Mouse (Mus musculus) CH12.LX (cell line): ENCODE data around the gene Phf1. TPM values are rescaled to one million over a fixed set of nuclear protein-coding genes. Genes with fewer than 3 reads are reported as not detected.
A peak's percentile ranks its signal among the peaks of the same experiment; 100 is the strongest.

ENCODE experiments used
- DNase-seq: peaks from one replicate; pipeline ENCODE4 v3.0.0-alpha.2; 2013; ENCODE audit errors: extremely low read depth
- H3K27ac ChIP-seq: 2 replicates; pipeline ENCODE4 v1.5.1; 2012; ENCODE audit warnings: low read depth, mild to moderate bottlenecking, control low read depth, moderate library complexity; ENCODE audit not compliant: insufficient read depth
- H3K27me3 ChIP-seq: replicated peaks from 2 replicates; pipeline ENCODE3; 2012; ENCODE audit warnings: inconsistent platforms
- H3K36me3 ChIP-seq, 2 experiments: replicated peaks in 1 of 2; 2 replicates each; pipeline versions ENCODE3 to v1.6.1; 2012; ENCODE audit warnings: inconsistent platforms in 1 of 2, low read length in 1 of 2, mild to moderate bottlenecking in 1 of 2, mixed read lengths in 1 of 2, moderate library complexity in 1 of 2; ENCODE audit not compliant: control insufficient read depth in 1 of 2, insufficient read depth in 1 of 2
- H3K4me1 ChIP-seq, 2 experiments: 2 replicates each; pipeline ENCODE4 v1.6.1; 2012; ENCODE audit warnings: inconsistent platforms in 1 of 2, moderate library complexity in 1 of 2; ENCODE audit not compliant: insufficient read depth in 2 of 2, control insufficient read depth in 1 of 2
- H3K4me2 ChIP-seq: 2 replicates; pipeline ENCODE4 v1.6.1; 2012; ENCODE audit warnings: low read depth, mild to moderate bottlenecking, control low read depth; ENCODE audit not compliant: poor library complexity, insufficient read depth, severe bottlenecking
- H3K4me3 ChIP-seq, 3 experiments: fragments of 150-350 bp in 1 of 3; sonication (generic) in 1 of 3; replicated peaks in 1 of 3; 2 replicates each; pipeline versions ENCODE3 to v1.5.1; 2011 to 2012; ENCODE audit warnings: low read depth in 2 of 3, low read length in 2 of 3, mild to moderate bottlenecking in 2 of 3, moderate library complexity in 2 of 3, control low read depth in 1 of 3, improper control_type of control experiment in 1 of 3, inconsistent platforms in 1 of 3, mixed read lengths in 1 of 3; ENCODE audit not compliant: poor library complexity in 1 of 3
- H3K79me2 ChIP-seq: replicated peaks from 2 replicates; pipeline ENCODE4 v1.6.1; 2012; ENCODE audit warnings: mild to moderate bottlenecking, moderate library complexity; ENCODE audit not compliant: control insufficient read depth, poor library complexity, insufficient read depth, severe bottlenecking; ENCODE audit errors: extremely low read depth
- H3K9ac ChIP-seq: 2 replicates; pipeline ENCODE4 v1.6.1; 2012; ENCODE audit warnings: low read depth, mild to moderate bottlenecking, control low read depth, moderate library complexity; ENCODE audit not compliant: insufficient read depth
- H3K9me3 ChIP-seq: replicated peaks from 2 replicates; pipeline ENCODE3; 2012; ENCODE audit warnings: low read length, inconsistent platforms, mixed read lengths
- BHLHE40 ChIP-seq: IDR thresholded peaks from 2 replicates; pipeline ENCODE4 v1.6.1; 2011; ENCODE audit warnings: mild to moderate bottlenecking, low read depth, low read length, improper control_type of control experiment
- CHD1 ChIP-seq: IDR thresholded peaks from 2 replicates; pipeline ENCODE4 v1.6.1; 2012; ENCODE audit warnings: low read depth, low read length, improper control_type of control experiment, inconsistent platforms
- E2F4 ChIP-seq: IDR thresholded peaks from 2 replicates; pipeline ENCODE4 v1.6.1; 2011; ENCODE audit warnings: low read depth, low read length, improper control_type of control experiment; ENCODE audit not compliant: insufficient replicate concordance
- ELF1 ChIP-seq: IDR thresholded peaks from 2 replicates; pipeline ENCODE4 v1.6.1; 2014; ENCODE audit warnings: low read depth, mild to moderate bottlenecking, inconsistent platforms, low read length, improper control_type of control experiment
- ETS1 ChIP-seq: conservative IDR thresholded peaks from 2 replicates; pipeline ENCODE4 v1.6.1; 2012; ENCODE audit warnings: low read depth, mild to moderate bottlenecking, inconsistent platforms, low read length, improper control_type of control experiment, moderate library complexity
- HCFC1 ChIP-seq: IDR thresholded peaks from 2 replicates; pipeline ENCODE4 v1.6.1; 2012; ENCODE audit warnings: low read depth, mild to moderate bottlenecking, inconsistent platforms, low read length, improper control_type of control experiment
- JUND ChIP-seq: conservative IDR thresholded peaks from 2 replicates; pipeline ENCODE4 v1.6.1; 2011; ENCODE audit warnings: low read depth, low read length, improper control_type of control experiment
- KAT2A ChIP-seq: IDR thresholded peaks from 2 replicates; pipeline ENCODE4 v1.6.1; 2012; ENCODE audit warnings: low read length, improper control_type of control experiment, inconsistent platforms; ENCODE audit not compliant: insufficient replicate concordance
- MAFK ChIP-seq: IDR thresholded peaks from 2 replicates; pipeline ENCODE4 v1.6.1; 2011; ENCODE audit warnings: low read length, improper control_type of control experiment; ENCODE audit not compliant: insufficient replicate concordance
- MAX ChIP-seq: IDR thresholded peaks from 2 replicates; pipeline ENCODE4 v1.6.1; 2011; ENCODE audit warnings: low read length, improper control_type of control experiment
- MAZ ChIP-seq: IDR thresholded peaks from 2 replicates; pipeline ENCODE4 v1.6.1; 2012; ENCODE audit warnings: low read depth, mild to moderate bottlenecking, inconsistent platforms, low read length, improper control_type of control experiment, moderate library complexity
- MEF2A ChIP-seq: IDR thresholded peaks from 2 replicates; pipeline ENCODE4 v1.6.1; 2014; ENCODE audit warnings: low read depth, mild to moderate bottlenecking, inconsistent platforms, low read length, improper control_type of control experiment, borderline replicate concordance
- MXI1 ChIP-seq: IDR thresholded peaks from 2 replicates; pipeline ENCODE4 v1.6.1; 2011; ENCODE audit warnings: mild to moderate bottlenecking, low read depth, low read length, improper control_type of control experiment
- MYC ChIP-seq: IDR thresholded peaks from 2 replicates; pipeline ENCODE4 v1.6.1; 2011; ENCODE audit warnings: low read depth, mild to moderate bottlenecking, improper control_type of control experiment, low read length
- NELFE ChIP-seq: IDR thresholded peaks from 2 replicates; pipeline ENCODE4 v1.6.1; 2011; ENCODE audit warnings: low read depth, low read length, improper control_type of control experiment
- NRF1 ChIP-seq: IDR thresholded peaks from 2 replicates; pipeline ENCODE4 v1.6.1; 2014; ENCODE audit warnings: low read depth, mild to moderate bottlenecking, inconsistent platforms, low read length, improper control_type of control experiment, moderate library complexity
- PAX5 ChIP-seq: IDR thresholded peaks from 2 replicates; pipeline ENCODE4 v1.6.1; 2012; ENCODE audit warnings: low read length, inconsistent platforms, mixed read lengths
- POLR2A ChIP-seq: IDR thresholded peaks from 2 replicates; pipeline ENCODE4 v1.6.1; 2011; ENCODE audit warnings: low read depth, mild to moderate bottlenecking, improper control_type of control experiment, low read length
- POLR2AphosphoS2 ChIP-seq: IDR thresholded peaks from 2 replicates; pipeline ENCODE4 v1.6.1; 2011; ENCODE audit warnings: low read depth, low read length, improper control_type of control experiment
- RAD21 ChIP-seq: IDR thresholded peaks from 2 replicates; pipeline ENCODE4 v1.6.1; 2011; ENCODE audit warnings: low read depth, mild to moderate bottlenecking, low read length, improper control_type of control experiment, moderate library complexity
- SIN3A ChIP-seq: IDR thresholded peaks from 2 replicates; pipeline ENCODE4 v1.6.1; 2012; ENCODE audit warnings: low read length, improper control_type of control experiment, inconsistent platforms
- TBP ChIP-seq: conservative IDR thresholded peaks from 2 replicates; pipeline ENCODE4 v1.6.1; 2011; ENCODE audit warnings: low read depth, low read length, improper control_type of control experiment
- TCF12 ChIP-seq: IDR thresholded peaks from 2 replicates; pipeline ENCODE4 v1.6.1; 2014; ENCODE audit warnings: low read depth, mild to moderate bottlenecking, inconsistent platforms, low read length, improper control_type of control experiment
- UBTF ChIP-seq: IDR thresholded peaks from 2 replicates; pipeline ENCODE4 v1.6.1; 2012; ENCODE audit warnings: low read depth, mild to moderate bottlenecking, inconsistent platforms, low read length, improper control_type of control experiment, moderate library complexity
- USF1 ChIP-seq: IDR thresholded peaks from 2 replicates; pipeline ENCODE4 v1.6.1; 2014; ENCODE audit warnings: low read depth, mild to moderate bottlenecking, inconsistent platforms, low read length, improper control_type of control experiment
- USF2 ChIP-seq: conservative IDR thresholded peaks from 2 replicates; pipeline ENCODE4 v1.6.1; 2011; ENCODE audit warnings: low read depth, low read length, improper control_type of control experiment
- ZC3H11A ChIP-seq: IDR thresholded peaks from 2 replicates; pipeline ENCODE4 v1.6.1; 2012; ENCODE audit warnings: low read depth, mild to moderate bottlenecking, inconsistent platforms, low read length, improper control_type of control experiment
- ZKSCAN1 ChIP-seq: IDR thresholded peaks from 2 replicates; pipeline ENCODE4 v1.6.1; 2012; ENCODE audit warnings: low read depth, inconsistent platforms, low read length, improper control_type of control experiment, borderline replicate concordance
- ZMIZ1 ChIP-seq: IDR thresholded peaks from 2 replicates; pipeline ENCODE4 v1.6.1; 2012; ENCODE audit warnings: low read depth, mild to moderate bottlenecking, inconsistent platforms, low read length, improper control_type of control experiment
- ZNF384 ChIP-seq: IDR thresholded peaks from 2 replicates; pipeline ENCODE4 v1.6.1; 2012; ENCODE audit warnings: low read depth, low read length, improper control_type of control experiment, inconsistent platforms
- dilution Hi-C: fragments of 300-500 bp; cut with MboI; formaldehyde crosslinking; loops from 2 replicates; pipeline ENCODE4 v1.14.3; 2020; ENCODE audit warnings: low sequenced_read_pairs; ENCODE audit not compliant: extremely low pct_unique_long_range_greater_than_20kb, extremely low pct_ligation_motif_present
- in situ Hi-C: fragments of 300-500 bp; cut with MboI; formaldehyde crosslinking; loops from 3 replicates; pipeline ENCODE4 v1.14.3; 2019; ENCODE audit warnings: low sequenced_read_pairs, low pct_ligation_motif_present, low pct_unique_long_range_greater_than_20kb, mixed read lengths
- polyA plus RNA-seq: library from polyadenylated mRNA; unstranded; fragments of >175 nt; gene quantifications from 2 replicates; pipeline ENCODE4 v1.2.1, GENCODE M21; 2012; ENCODE audit warnings: low read depth; ENCODE audit not compliant: insufficient read length
- total RNA-seq, 2 experiments: library from RNA; depleted of rRNA; stranded (reverse); fragments of 300-350 nt in 1 of 2; fragments of >200 nt in 1 of 2; gene quantifications; 2 replicates each; pipeline ENCODE4 v1.2.3; 2012 to 2014

Phf1 gene
- total and polyA plus RNA-seq, 3 experiments, result 1.7 to 4.1 (median 3.5) TPM

GRCm38 (mm10) chr17:26939178-26939972 lies 6.5 kb downstream of the Phf1 start, which contains the start of gene Cuta:
Cuta (minus strand) TSS chr17:26939569.
- Histone ChIP-seq H3K36me3 (peaks cover 27 to 32% of the 10 kb centered on the region in 2 experiments), H3K4me3 (peak within 1 kb of the TSS; percentile 78 to 79 (median 78)), H3K9me3 (no peaks in the 10 kb centered on the region), H3K27me3 (peaks cover 19% of the 10 kb centered on the region), H3K27ac (peak within 1 kb of the TSS; percentile 65), H3K79me2 (peaks cover 6% of the 10 kb centered on the region), H3K4me2 (peak within 1 kb of the TSS; percentile 91), H3K9ac (peak within 1 kb of the TSS; percentile 76), H3K4me1 (peaks cover 3 to 31% of the 10 kb centered on the region in 2 experiments; a peak in 3 of 4 replicates)
- dilution Hi-C loops (no loop called here), in situ Hi-C loops (no loop called here)
- peak; percentile 99 for DNase-seq
- TF ChIP-seq ETS1 (peak; percentile 25; the same call in 1 of the 2 replicates), ELF1 (peak; percentile 92), NRF1 (peak; percentile 66), SIN3A (peak; percentile 85), USF1 (peak; percentile 90), USF2 (peak; percentile 96), MEF2A (0 out of 2 replicates have a peak, but pooled peaks have one; percentile 31), TCF12 (peak; percentile 67), PAX5 (no peak), BHLHE40 (peak; percentile 94), E2F4 (no peak), UBTF (0 out of 2 replicates have a peak, but pooled peaks have one; percentile 50), MAX (peak; percentile 99), POLR2A (peak; percentile 79), MXI1 (peak; percentile 95), ZKSCAN1 (no peak), HCFC1 (peak; percentile 69), MAZ (no peak), POLR2AphosphoS2 (peak; percentile 35; the same call in 1 of the 2 replicates), CHD1 (no peak), MYC (0 out of 2 replicates have a peak, but pooled peaks have one; percentile 61), NELFE (peak; percentile 40; the same call in 1 of the 2 replicates), MAFK (no peak), JUND (no peak), ZNF384 (peak; percentile 31; the same call in 1 of the 2 replicates), ZMIZ1 (peak; percentile 72), KAT2A (0 out of 2 replicates have a peak, but pooled peaks have one; percentile 10), TBP (0 out of 2 replicates have a peak, but pooled peaks have one; percentile 25), ZC3H11A (no peak), RAD21 (no peak)
- TF ChIP-seq, all 38 proteins: peak for 21
